Mouse (Mus musculus): ENCODE measurements around the gene Ugt1a6a. TPM values are rescaled to one million over a fixed set of nuclear protein-coding genes. Genes with fewer than 3 reads are reported as not detected.

The Ugt1a6a gene
- polyA plus RNA-seq, 1 experiment from 2014 or later: not detected

DNA sequence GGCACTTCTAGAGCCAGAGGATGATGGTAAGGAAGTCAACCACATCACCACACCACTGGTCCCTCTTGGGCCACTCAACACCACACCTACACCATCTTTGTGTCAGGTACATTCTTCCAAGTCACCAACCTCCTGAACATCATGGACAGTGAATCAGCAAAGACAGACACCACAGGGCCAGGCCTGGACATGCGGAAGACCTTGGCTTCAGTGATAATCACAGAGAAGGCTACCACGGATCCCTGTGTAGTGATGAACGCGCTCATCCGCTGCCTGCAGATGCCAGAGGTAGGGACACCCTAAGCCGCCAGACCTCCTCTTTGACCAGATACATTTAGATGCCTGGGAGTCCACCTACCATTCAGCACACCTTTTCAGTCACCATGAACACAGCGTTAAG lies 93.5 kb downstream of the Ugt1a6a start:
- ATAC-seq (ENCODE audit: low FRiP score) (0 out of 2 replicates have a peak, but pooled peaks have one; percentile 8), DNase-seq (ENCODE audit: low spot score, missing footprints) (no peak)
- H3K27ac ChIP-seq (ENCODE audit: low read depth, low read length): no peak overlapping the region
- no peak overlapping the region for H3K4me2 ChIP-seq
- H3K36me3 ChIP-seq (ENCODE audit: control insufficient read depth, insufficient read depth, low read length): no peaks in the 10 kb centered on the region
- WGBS: 69% methylated on average over 7 of the region's 7 CpGs
- H3K9ac ChIP-seq (ENCODE audit: low read length): no peak overlapping the region
- no peaks in the 10 kb centered on the region for H3K4me1 ChIP-seq (ENCODE audit: control insufficient read depth, insufficient read depth, low read length)
- H3K9me3 ChIP-seq (ENCODE audit: control insufficient read depth, low read length): peaks cover 79% of the 10 kb centered on the region
- no peak overlapping the region for H3K4me3 ChIP-seq (ENCODE audit: low read depth, low read length)
- H3K27me3 ChIP-seq (ENCODE audit: control insufficient read depth, insufficient read depth, low read length): no peaks in the 10 kb centered on the region

DNA sequence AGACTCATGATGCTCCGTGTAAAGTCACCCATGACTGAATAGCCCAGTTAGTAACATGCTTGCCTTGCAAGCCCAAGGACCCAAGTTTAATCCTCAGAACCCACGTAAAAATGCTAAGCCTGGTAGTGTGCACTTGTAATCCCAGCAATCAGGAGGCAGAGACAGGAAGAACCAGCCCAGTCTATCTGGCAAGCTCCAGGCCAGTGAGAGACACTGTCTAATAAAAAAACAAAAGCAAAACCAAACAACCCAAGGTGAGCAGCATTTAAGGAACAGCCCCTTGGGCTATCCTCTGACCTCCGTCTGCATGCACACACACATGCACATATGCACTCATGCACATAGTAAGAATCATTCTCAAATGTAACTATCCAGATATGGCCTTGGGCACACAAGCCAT lies 95.0 kb downstream of the Ugt1a6a start:
- H3K27ac ChIP-seq (ENCODE audit: low read depth, low read length): no peak overlapping the region
- H3K9me3 ChIP-seq (ENCODE audit: control insufficient read depth, low read length): peaks cover 93% of the 10 kb centered on the region
- no peaks in the 10 kb centered on the region for H3K4me1 ChIP-seq (ENCODE audit: control insufficient read depth, insufficient read depth, low read length)
- H3K36me3 ChIP-seq (ENCODE audit: control insufficient read depth, insufficient read depth, low read length): no peaks in the 10 kb centered on the region
- no peak for ATAC-seq (ENCODE audit: low FRiP score)
- WGBS: 78% methylated on average over 3 of the region's 3 CpGs
- no peak overlapping the region for H3K4me3 ChIP-seq (ENCODE audit: low read depth, low read length)
- no peak overlapping the region for H3K4me2 ChIP-seq
- H3K9ac ChIP-seq (ENCODE audit: low read length): no peak overlapping the region
- H3K27me3 ChIP-seq (ENCODE audit: control insufficient read depth, insufficient read depth, low read length): no peaks in the 10 kb centered on the region
- DNase-seq (ENCODE audit: low spot score, missing footprints): no peak

DNA sequence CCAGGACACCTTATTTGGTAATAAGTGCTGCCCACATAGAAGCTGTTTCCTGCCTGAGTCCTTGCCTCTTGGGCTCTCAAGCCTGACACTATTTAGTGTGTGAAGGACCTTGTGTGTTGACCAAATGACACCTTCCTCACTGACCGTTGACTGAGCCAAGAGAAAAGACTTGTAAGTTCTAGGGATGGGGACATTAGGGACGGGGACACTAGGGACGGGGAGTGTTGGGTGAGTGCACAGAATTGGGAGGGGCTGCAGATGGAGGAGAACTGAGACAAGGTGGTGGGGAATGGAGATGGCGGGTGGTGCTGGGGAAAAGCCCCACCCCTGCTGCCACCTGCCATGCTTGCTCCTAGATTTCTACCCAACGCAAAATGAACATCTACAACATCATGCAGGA lies 95.4 kb downstream of the Ugt1a6a start:
- Histone ChIP-seq H3K9me3 (ENCODE audit: control insufficient read depth, low read length) (peaks cover 98% of the 10 kb centered on the region), H3K27ac (ENCODE audit: low read depth, low read length) (no peak overlapping the region), H3K4me1 (ENCODE audit: control insufficient read depth, insufficient read depth, low read length) (no peaks in the 10 kb centered on the region), H3K27me3 (ENCODE audit: control insufficient read depth, insufficient read depth, low read length) (no peaks in the 10 kb centered on the region), H3K36me3 (ENCODE audit: control insufficient read depth, insufficient read depth, low read length) (no peaks in the 10 kb centered on the region), H3K9ac (ENCODE audit: low read length) (no peak overlapping the region), H3K4me3 (ENCODE audit: low read depth, low read length) (no peak overlapping the region), H3K4me2 (no peak overlapping the region)
- WGBS: 83% methylated on average over 5 of the region's 5 CpGs
- no peak for DNase-seq (ENCODE audit: low spot score, missing footprints)
- peak; percentile 8; the same call in 1 of the 2 replicates for ATAC-seq (ENCODE audit: low FRiP score)

DNA sequence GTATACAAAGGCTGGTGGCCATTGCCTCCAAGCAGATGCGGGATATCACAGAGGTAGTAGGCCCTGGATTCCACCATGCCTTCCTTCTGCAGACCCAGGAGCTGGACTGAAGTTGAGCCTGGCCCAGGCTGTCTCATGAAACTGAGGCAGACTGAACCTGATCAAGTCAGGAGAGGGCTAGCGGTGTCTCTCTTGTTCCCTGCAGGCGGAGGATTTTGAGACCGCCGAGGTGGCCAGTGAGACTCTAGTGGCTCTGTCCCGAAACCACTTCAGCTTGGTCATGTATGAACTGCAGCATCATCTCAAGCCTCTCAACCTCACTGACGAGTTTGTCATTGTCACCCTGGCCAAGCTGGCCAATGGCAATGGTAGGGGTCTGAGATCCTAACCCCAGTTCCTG lies 95.8 kb downstream of the Ugt1a6a start:
- 68% methylated on average over 7 of the region's 7 CpGs for WGBS
- H3K27me3 ChIP-seq (ENCODE audit: control insufficient read depth, insufficient read depth, low read length): no peaks in the 10 kb centered on the region
- no peak overlapping the region for H3K9ac ChIP-seq (ENCODE audit: low read length)
- no peak overlapping the region for H3K27ac ChIP-seq (ENCODE audit: low read depth, low read length)
- DNase-seq (ENCODE audit: low spot score, missing footprints): no peak
- no peaks in the 10 kb centered on the region for H3K4me1 ChIP-seq (ENCODE audit: control insufficient read depth, insufficient read depth, low read length)
- H3K36me3 ChIP-seq (ENCODE audit: control insufficient read depth, insufficient read depth, low read length): no peaks in the 10 kb centered on the region
- no peak overlapping the region for H3K4me2 ChIP-seq
- H3K9me3 ChIP-seq (ENCODE audit: control insufficient read depth, low read length): peaks cover 100% of the 10 kb centered on the region
- no peak overlapping the region for H3K4me3 ChIP-seq (ENCODE audit: low read depth, low read length)
- no peak for ATAC-seq (ENCODE audit: low FRiP score)

DNA sequence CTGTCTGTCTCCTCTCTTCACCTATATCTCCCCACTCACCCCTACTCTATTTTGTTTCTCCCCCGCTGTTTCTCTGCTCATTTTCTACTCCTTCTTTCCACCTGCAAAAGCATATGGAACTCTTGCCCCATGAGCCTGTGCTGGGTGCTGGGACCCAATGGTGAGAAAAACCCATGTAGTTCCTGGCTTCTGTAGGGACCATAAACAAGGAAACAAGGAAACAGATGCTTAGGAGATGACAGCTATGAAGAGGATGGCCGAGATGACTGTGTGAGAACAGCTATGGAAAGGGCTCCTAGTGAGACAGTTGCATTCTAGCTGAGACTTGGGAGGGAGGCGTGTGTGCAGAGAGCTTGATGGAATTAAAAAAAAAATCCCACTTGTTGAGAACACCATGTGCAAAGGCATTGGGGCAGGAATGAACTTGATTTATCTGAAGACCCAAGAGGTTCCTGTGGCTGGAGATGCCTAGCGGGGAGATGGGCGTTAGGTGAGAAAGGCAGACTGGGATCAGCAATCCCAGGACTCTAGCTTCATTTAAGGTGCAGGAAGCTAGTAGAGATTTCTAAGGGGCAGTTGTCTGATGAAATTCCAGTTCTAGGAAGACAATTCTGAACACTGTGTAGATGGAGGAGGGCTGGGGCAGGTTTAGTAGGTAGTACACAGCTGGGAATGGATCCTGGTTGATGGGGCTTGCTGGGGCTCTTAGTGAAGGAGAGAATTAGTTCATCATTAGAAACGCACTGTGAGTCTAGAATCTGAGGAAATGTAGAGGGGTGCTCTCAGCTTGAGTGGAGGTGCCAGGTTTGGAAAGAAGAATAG lies 96.6 kb downstream of the Ugt1a6a start:
- WGBS: 76% methylated on average over 6 of the region's 6 CpGs
- peaks cover 100% of the 10 kb centered on the region for H3K9me3 ChIP-seq (ENCODE audit: control insufficient read depth, low read length)

DNA sequence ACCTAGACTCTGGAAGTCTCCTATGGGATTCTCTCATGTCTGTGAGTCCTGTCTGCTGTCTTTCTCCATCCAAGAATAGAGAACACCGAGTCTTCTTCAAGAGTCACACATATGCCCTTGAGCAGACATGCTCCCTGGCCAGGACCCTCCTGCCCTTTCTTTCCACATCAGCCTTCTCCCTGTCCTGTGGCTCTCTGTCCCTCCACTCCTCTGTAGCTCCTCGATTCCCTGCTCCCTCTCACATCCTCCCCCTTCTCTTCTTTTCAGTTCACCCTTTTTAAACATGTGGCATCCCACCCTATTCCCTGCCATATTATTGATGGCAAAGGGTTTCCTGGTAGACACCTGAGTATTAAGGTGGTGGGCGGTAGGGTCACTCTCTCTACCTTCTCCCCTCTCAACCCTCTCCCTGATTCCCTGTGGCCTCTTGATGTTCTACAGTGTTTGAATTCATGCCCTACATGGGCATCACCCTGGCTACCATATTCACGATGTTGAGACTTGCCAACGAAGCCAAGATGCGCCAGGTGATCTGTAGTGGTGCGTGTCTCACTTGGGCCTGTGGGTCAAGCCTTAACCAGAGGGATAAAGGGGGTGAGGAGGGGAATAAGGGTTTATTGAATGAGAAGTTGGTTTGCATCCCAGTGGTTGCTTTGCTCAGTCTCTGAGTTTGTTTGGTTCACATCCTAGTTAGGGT lies 97.3 kb downstream of the Ugt1a6a start:
- H3K27me3 ChIP-seq (ENCODE audit: control insufficient read depth, insufficient read depth, low read length): no peaks in the 10 kb centered on the region
- no peak overlapping the region for H3K4me3 ChIP-seq (ENCODE audit: low read depth, low read length)
- 67% methylated on average over 7 of the region's 7 CpGs for WGBS
- no peaks in the 10 kb centered on the region for H3K36me3 ChIP-seq (ENCODE audit: control insufficient read depth, insufficient read depth, low read length)
- no peak overlapping the region for H3K27ac ChIP-seq (ENCODE audit: low read depth, low read length)
- no peak overlapping the region for H3K9ac ChIP-seq (ENCODE audit: low read length)
- H3K9me3 ChIP-seq (ENCODE audit: control insufficient read depth, low read length): peaks cover 97% of the 10 kb centered on the region
- ATAC-seq (ENCODE audit: low FRiP score) (no peak), DNase-seq (ENCODE audit: low spot score, missing footprints) (no peak)
- no peak overlapping the region for H3K4me2 ChIP-seq
- H3K4me1 ChIP-seq (ENCODE audit: control insufficient read depth, insufficient read depth, low read length): no peaks in the 10 kb centered on the region

More for the DNA sequence above, 96.6 kb downstream of the Ugt1a6a start:
- Histone ChIP-seq H3K27me3 (ENCODE audit: control insufficient read depth, insufficient read depth, low read length) (no peaks in the 10 kb centered on the region), H3K9ac (ENCODE audit: low read length) (no peak overlapping the region), H3K4me3 (ENCODE audit: low read depth, low read length) (no peak overlapping the region), H3K36me3 (ENCODE audit: control insufficient read depth, insufficient read depth, low read length) (no peaks in the 10 kb centered on the region), H3K4me1 (ENCODE audit: control insufficient read depth, insufficient read depth, low read length) (no peaks in the 10 kb centered on the region), H3K4me2 (no peak overlapping the region), H3K27ac (ENCODE audit: low read depth, low read length) (no peak overlapping the region)
- ATAC-seq (ENCODE audit: low FRiP score) (no peak), DNase-seq (ENCODE audit: low spot score, missing footprints) (no peak)

DNA sequence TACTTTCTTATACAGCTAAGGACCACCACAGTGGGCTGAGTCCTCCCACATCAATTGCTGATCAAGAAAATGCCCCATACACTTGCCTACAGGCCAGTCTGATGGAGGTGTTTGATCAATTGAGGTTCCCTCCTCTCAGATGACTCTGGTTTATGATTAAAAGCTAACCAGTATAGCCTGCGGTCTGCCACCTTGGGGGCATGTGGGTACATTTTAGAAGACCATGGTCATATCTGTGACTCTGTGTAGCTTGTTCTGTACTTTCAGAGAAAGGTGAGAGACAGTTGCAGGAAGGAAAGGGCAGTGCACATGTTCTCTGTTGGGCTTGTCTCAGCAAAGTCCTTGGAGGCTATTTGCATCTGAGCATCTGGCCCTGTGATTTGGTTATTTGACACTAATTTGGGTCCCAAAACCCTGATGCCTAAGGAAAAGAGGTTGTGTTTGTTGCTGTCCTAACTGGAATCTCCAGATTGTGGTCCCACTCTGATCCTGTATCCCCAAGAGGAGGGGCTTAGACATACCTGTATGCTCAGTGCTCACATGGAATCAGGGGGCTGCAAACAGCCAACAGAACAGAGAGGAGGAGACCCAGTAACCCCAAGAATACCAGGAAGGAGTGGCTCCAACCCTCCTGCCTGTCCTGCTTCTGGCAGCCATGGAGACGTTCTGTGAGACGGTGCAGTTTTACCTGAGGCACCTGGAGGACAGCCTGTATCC lies 98.2 kb downstream of the Ugt1a6a start:
- no peaks in the 10 kb centered on the region for H3K4me1 ChIP-seq (ENCODE audit: control insufficient read depth, insufficient read depth, low read length)
- peaks cover 97% of the 10 kb centered on the region for H3K9me3 ChIP-seq (ENCODE audit: control insufficient read depth, low read length)
- WGBS: 55% methylated on average over 3 of the region's 3 CpGs
- no peaks in the 10 kb centered on the region for H3K27me3 ChIP-seq (ENCODE audit: control insufficient read depth, insufficient read depth, low read length)
- no peak overlapping the region for H3K9ac ChIP-seq (ENCODE audit: low read length)
- H3K4me2 ChIP-seq: no peak overlapping the region
- no peak for ATAC-seq (ENCODE audit: low FRiP score)
- no peak overlapping the region for H3K27ac ChIP-seq (ENCODE audit: low read depth, low read length)
- no peak for DNase-seq (ENCODE audit: low spot score, missing footprints)
- H3K4me3 ChIP-seq (ENCODE audit: low read depth, low read length): no peak overlapping the region
- H3K36me3 ChIP-seq (ENCODE audit: control insufficient read depth, insufficient read depth, low read length): no peaks in the 10 kb centered on the region

DNA sequence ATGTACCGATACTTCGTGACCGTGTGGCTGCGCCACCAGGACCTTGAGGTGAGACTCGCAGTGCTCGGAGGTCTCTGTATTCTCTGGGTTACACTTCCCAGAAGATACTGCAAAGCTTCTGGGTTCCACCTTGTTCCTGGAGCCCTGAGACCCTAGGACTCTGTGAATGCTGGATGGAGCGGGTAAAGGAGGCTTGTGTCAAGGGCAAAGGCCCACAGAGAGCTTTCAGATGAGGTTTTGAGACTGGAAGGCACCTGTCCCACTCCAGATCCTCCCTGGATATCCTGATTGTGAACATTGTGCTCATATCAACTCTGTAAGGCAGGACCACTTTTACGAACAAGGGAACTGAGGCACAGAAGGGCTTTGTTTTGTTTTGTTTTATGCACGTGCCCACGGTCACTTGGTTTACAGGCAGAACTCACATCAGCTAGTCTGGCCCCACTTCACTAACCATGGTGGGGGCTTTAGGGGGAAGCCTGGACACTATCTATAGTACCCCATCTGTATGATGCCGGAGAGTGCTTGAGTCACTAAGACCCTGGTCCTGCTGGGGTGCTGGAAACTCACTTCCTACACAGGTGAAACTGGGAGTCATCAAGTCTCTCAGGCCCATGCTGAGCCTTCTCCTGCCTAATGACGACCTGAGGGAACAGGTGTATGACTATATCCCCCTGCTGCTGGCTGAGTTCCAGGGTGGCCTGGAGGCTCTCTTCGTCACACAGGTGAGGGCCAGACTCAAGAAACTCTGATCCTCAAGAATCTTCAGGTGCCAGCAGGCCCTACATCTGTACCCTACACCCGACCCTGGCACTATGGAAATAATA lies 99.0 kb downstream of the Ugt1a6a start:
- 69% methylated on average over 14 of the region's 14 CpGs for WGBS
- H3K27me3 ChIP-seq (ENCODE audit: control insufficient read depth, insufficient read depth, low read length): no peaks in the 10 kb centered on the region
- H3K4me1 ChIP-seq (ENCODE audit: control insufficient read depth, insufficient read depth, low read length): no peaks in the 10 kb centered on the region

More for the DNA sequence above, 99.0 kb downstream of the Ugt1a6a start:
- Histone ChIP-seq H3K27ac (ENCODE audit: low read depth, low read length) (no peak overlapping the region), H3K9me3 (ENCODE audit: control insufficient read depth, low read length) (peaks cover 97% of the 10 kb centered on the region), H3K4me3 (ENCODE audit: low read depth, low read length) (no peak overlapping the region), H3K36me3 (ENCODE audit: control insufficient read depth, insufficient read depth, low read length) (no peaks in the 10 kb centered on the region), H3K9ac (ENCODE audit: low read length) (no peak overlapping the region), H3K4me2 (no peak overlapping the region)
- ATAC-seq (ENCODE audit: low FRiP score): 0 out of 2 replicates have a peak, but pooled peaks have one; percentile 4
- no peak for DNase-seq (ENCODE audit: low spot score, missing footprints)
